In genomic region chr9:37146603-37147358, GRCm38 (mm10) we compare ENCODE assay signal across 8 mouse cellular contexts. TPM values are rescaled to one million over a fixed set of nuclear protein-coding genes. Genes with fewer than 3 reads are reported as not detected.
DNase-seq lines count a peak whose midpoint lies in the region; ATAC-seq and TF ChIP-seq lines count a peak whose summit lies in the region.

No protein-coding gene starts in this region.

- H3K4me2 ChIP-seq in CH12.LX (ENCODE audit: insufficient read depth, low read depth, poor library complexity, severe bottlenecking) (peak overlapping the region; percentile 29; the same call in 1 of the 2 replicates), myocyte (ENCODE audit: low read depth) (peak overlapping the region; percentile 87)
- H3K4me2 ChIP-seq in forebrain, embryonic 12.5 days = peak overlapping the region; percentile 89
- H3K4me2 ChIP-seq in heart, embryonic 15.5 days = peak overlapping the region; percentile 95
- H3K4me2 ChIP-seq in kidney, postnatal 0 days (ENCODE audit: low read length) = peak overlapping the region; percentile 72

- WGBS in forebrain, embryonic 12.5 days = under 1% methylated on average over 70 of the region's 75 CpGs
- under 1% methylated on average over 68 of the region's 75 CpGs for WGBS in heart, embryonic 15.5 days
- WGBS in kidney, postnatal 0 days = under 1% methylated on average over 63 of the region's 75 CpGs

- DNase-seq in CH12.LX (ENCODE audit: extremely low read depth) (no peak), liver (peak; percentile 38)
- DNase-seq in brain, embryonic 18.5 days (ENCODE audit: low read depth, low spot score) = peak; percentile 88
- peak; percentile 93 for DNase-seq in kidney, postnatal 0 days (ENCODE audit: low spot score)
- DNase-seq in testis, postnatal 14 days (ENCODE audit: low spot score) = peak; percentile 66

- peak; percentile 91 for ATAC-seq in forebrain, embryonic 12.5 days (ENCODE audit: low FRiP score)
- peak; percentile 82 for ATAC-seq in heart, embryonic 15.5 days (replicated peaks; ENCODE audit: insufficient number of reproducible peaks, insufficient read depth, low FRiP score, low read depth)
- ATAC-seq in kidney, postnatal 0 days (replicated peaks; ENCODE audit: low FRiP score, low read depth) = peak; percentile 79

- H3K36me3 ChIP-seq in CH12.LX (replicated peaks in 1 of 2; ENCODE audit: control insufficient read depth in 1 of 2, insufficient read depth in 1 of 2, low read length in 1 of 2) = no peaks in the 10 kb centered on the region
- no peaks in the 10 kb centered on the region for H3K36me3 ChIP-seq in forebrain, embryonic 12.5 days (replicated peaks)
- H3K36me3 ChIP-seq in heart, embryonic 15.5 days = no peaks in the 10 kb centered on the region
- no peaks in the 10 kb centered on the region for H3K36me3 ChIP-seq in kidney, postnatal 0 days (ENCODE audit: insufficient read depth, low read length)
- H3K36me3 ChIP-seq in myocyte (ENCODE audit: control insufficient read depth, insufficient read depth) = no peaks in the 10 kb centered on the region

- in situ Hi-C loops in CH12.LX (cut with MboI; ENCODE audit: low pct_ligation_motif_present, low pct_unique_long_range_greater_than_20kb, low sequenced_read_pairs) = no loop called here

- no peaks in the 10 kb centered on the region; a peak in 1 of 4 replicates for H3K4me1 ChIP-seq in CH12.LX (ENCODE audit: control insufficient read depth in 1 of 2, insufficient read depth in 2 of 2)
- peaks cover 40% of the 10 kb centered on the region for H3K4me1 ChIP-seq in forebrain, embryonic 12.5 days
- peaks cover 24% of the 10 kb centered on the region for H3K4me1 ChIP-seq in heart, embryonic 15.5 days (replicated peaks)
- H3K4me1 ChIP-seq in kidney, postnatal 0 days (replicated peaks; ENCODE audit: insufficient read depth, low read length) = 0 out of 2 replicates have a peak, but pooled peaks cover 12% of the 10 kb centered on the region

- TF ChIP-seq EP300 in CH12.LX (IDR thresholded peaks at IDR 0.05; ENCODE audit: low read length) = no peak

- no peak for TF ChIP-seq RAD21 in CH12.LX (IDR thresholded peaks at IDR 0.05; ENCODE audit: low read depth, low read length)

- no peaks in the 10 kb centered on the region for H3K9me3 ChIP-seq in CH12.LX (replicated peaks; ENCODE audit: low read length)
- H3K9me3 ChIP-seq in forebrain, embryonic 12.5 days = no peaks in the 10 kb centered on the region
- no peaks in the 10 kb centered on the region for H3K9me3 ChIP-seq in heart, embryonic 15.5 days (replicated peaks)
- H3K9me3 ChIP-seq in kidney, postnatal 0 days (replicated peaks; ENCODE audit: low read length) = no peaks in the 10 kb centered on the region

- H3K9ac ChIP-seq in CH12.LX (ENCODE audit: insufficient read depth, low read depth) = no peak overlapping the region
- peak overlapping the region; percentile 98 for H3K9ac ChIP-seq in forebrain, embryonic 12.5 days
- H3K9ac ChIP-seq in heart, embryonic 15.5 days = peak overlapping the region; percentile 84
- peak overlapping the region; percentile 74 for H3K9ac ChIP-seq in kidney, postnatal 0 days (ENCODE audit: low read depth, low read length)

- dilution Hi-C loops in CH12.LX (cut with MboI; ENCODE audit: extremely low pct_ligation_motif_present, extremely low pct_unique_long_range_greater_than_20kb, low sequenced_read_pairs) = no loop called here

- no peak for TF ChIP-seq CTCF in CH12.LX (conservative IDR thresholded peaks at IDR 0.05 in 1 of 2, IDR thresholded peaks at IDR 0.05 in 1 of 2; ENCODE audit: low read depth in 2 of 2, low read length in 2 of 2)
- TF ChIP-seq CTCF in kidney, postnatal 0 days (IDR thresholded peaks at IDR 0.05; ENCODE audit: low read depth) = no peak

- TF ChIP-seq POLR2A in CH12.LX (IDR thresholded peaks at IDR 0.05; ENCODE audit: low read depth, low read length) = no peak
- peak; percentile 50 for TF ChIP-seq POLR2A in myocyte (IDR thresholded peaks at IDR 0.05; ENCODE audit: insufficient read length, low read depth)

- H3K4me3 ChIP-seq in CH12.LX (replicated peaks in 1 of 3; ENCODE audit: low read depth in 2 of 3, low read length in 2 of 3, poor library complexity in 1 of 3) (peak overlapping the region in 2 of 3 experiments; percentile 28 to 29), myocyte (peak overlapping the region; percentile 80)
- H3K4me3 ChIP-seq in forebrain, embryonic 12.5 days (replicated peaks) = peak overlapping the region; percentile 85
- H3K4me3 ChIP-seq in heart, embryonic 15.5 days = peak overlapping the region; percentile 81
- peak overlapping the region; percentile 62 for H3K4me3 ChIP-seq in kidney, postnatal 0 days (replicated peaks; ENCODE audit: low read depth, low read length)

- peak overlapping the region; percentile 87 for H3ac ChIP-seq in myocyte (ENCODE audit: control insufficient read depth, insufficient read length)

- no peaks in the 10 kb centered on the region for H3K79me2 ChIP-seq in CH12.LX (replicated peaks; ENCODE audit: control insufficient read depth, extremely low read depth, insufficient read depth, poor library complexity, severe bottlenecking)
- H3K79me2 ChIP-seq in myocyte (ENCODE audit: control insufficient read depth, insufficient read depth) = peaks cover 32% of the 10 kb centered on the region

- no peak overlapping the region for H3K27ac ChIP-seq in CH12.LX (ENCODE audit: insufficient read depth, low read depth)
- peak overlapping the region; percentile 100 for H3K27ac ChIP-seq in forebrain, embryonic 12.5 days
- H3K27ac ChIP-seq in heart, embryonic 15.5 days = peak overlapping the region; percentile 95
- peak overlapping the region; percentile 92 for H3K27ac ChIP-seq in kidney, postnatal 0 days

- H3K27me3 ChIP-seq in CH12.LX (replicated peaks) (peaks cover 20% of the 10 kb centered on the region), myocyte (ENCODE audit: control insufficient read depth, insufficient read depth, insufficient read length) (no peaks in the 10 kb centered on the region)
- H3K27me3 ChIP-seq in forebrain, embryonic 12.5 days = peaks cover 12% of the 10 kb centered on the region; the same call in 1 of the 2 replicates
- peaks cover 9% of the 10 kb centered on the region; the same call in 1 of the 2 replicates for H3K27me3 ChIP-seq in heart, embryonic 15.5 days
- H3K27me3 ChIP-seq in kidney, postnatal 0 days (ENCODE audit: insufficient read depth, low read length) = peaks cover 3% of the 10 kb centered on the region; the same call in 1 of the 2 replicates

TF ChIP-seq in CH12.LX, 34 proteins besides CTCF, POLR2A, EP300 and RAD21:
- TF ChIP-seq MAZ (IDR thresholded peaks at IDR 0.05; ENCODE audit: low read depth, low read length) = no peak

TF ChIP-seq in myocyte, 11 proteins besides CTCF, POLR2A, EP300 and RAD21:
- no peak for TF ChIP-seq SRF (IDR thresholded peaks at IDR 0.05; ENCODE audit: control insufficient read depth, insufficient read length, low read depth)
- TF ChIP-seq MAX (IDR thresholded peaks at IDR 0.05; ENCODE audit: low read depth) = no peak
- peak; percentile 1 for TF ChIP-seq TCF12 (IDR thresholded peaks at IDR 0.05; ENCODE audit: insufficient read depth, poor library complexity, severe bottlenecking)
- peak in 2 of 3 experiments; percentile 26 to 48 for TF ChIP-seq MYOD1 (IDR thresholded peaks at IDR 0.05; ENCODE audit: control insufficient read depth in 1 of 3, insufficient read length in 2 of 3, low read depth in 2 of 3)
- peak in 2 of 3 experiments; percentile 42 to 81 for TF ChIP-seq MYOG (IDR thresholded peaks at IDR 0.05; ENCODE audit: control insufficient read depth in 1 of 3, insufficient read depth in 1 of 3, insufficient read length in 2 of 3, low read depth in 2 of 3)
- TF ChIP-seq REST (IDR thresholded peaks at IDR 0.05; ENCODE audit: insufficient read depth, insufficient read length) = no peak
- TF ChIP-seq CEBPB (IDR thresholded peaks at IDR 0.05; ENCODE audit: insufficient read depth, poor library complexity, severe bottlenecking) = no peak
- TF ChIP-seq POLR2AphosphoS2 (IDR thresholded peaks at IDR 0.05; ENCODE audit: insufficient read length, low read depth) = peak; percentile 58
- no peak for TF ChIP-seq USF1 (IDR thresholded peaks at IDR 0.05; ENCODE audit: low read depth)
- no peak for TF ChIP-seq E2F4 (IDR thresholded peaks at IDR 0.05; ENCODE audit: insufficient read depth)
- TF ChIP-seq TCF3 (IDR thresholded peaks at IDR 0.05; ENCODE audit: insufficient read length, low read depth) = no peak

RNA-seq across cellular contexts. Expression of gene Pknox2, which starts 0.4 kb away (rescaled TPM):
- total RNA-seq in CH12.LX (2012; rRNA removed) = not detected in 2 replicates
- 0.08 TPM in 1 of 2 replicates, not detected in the other for total RNA-seq in CH12.LX (2014; rRNA removed)
- 0.11 TPM in 1 of 2 replicates, not detected in the other for polyA plus RNA-seq in CH12.LX (2012; ENCODE audit: insufficient read length, low read depth)
- polyA plus RNA-seq in forebrain, embryonic 12.5 days (2016; fragmentation: Nextera tagmentation; extraction: Ambion mirVana) = 27.1 and 29.5 TPM in 2 replicates
- 4.6 and 6.6 TPM in 2 replicates for polyA plus RNA-seq in heart, embryonic 15.5 days (2015; fragmentation: Nextera tagmentation; extraction: Ambion mirVana)
- 6.0 and 8.2 TPM in 2 replicates for polyA plus RNA-seq in kidney, postnatal 0 days (2015; fragmentation: Nextera tagmentation; extraction: Ambion mirVana)
- 20.4 TPM for polyA plus RNA-seq in myocyte (2012; fragmentation: generic; extraction: Trizol)

Comparison
In these comparisons a context has a peak if more than half of its experiments do, and no peak if none do; other contexts are left out.
1. H3K4me2 ChIP-seq: peak in every context shown above with its lines; median percentile 95 in heart, embryonic 15.5 days; 89 in forebrain, embryonic 12.5 days; 87 in myocyte; 72 in kidney, postnatal 0 days; 29 in CH12.LX.
2. H3K4me3 ChIP-seq: peak in every context shown above with its lines; median percentile 85 in forebrain, embryonic 12.5 days; 81 in heart, embryonic 15.5 days; 80 in myocyte; 62 in kidney, postnatal 0 days; 28 in CH12.LX.